Mouse (Mus musculus) embryonic facial prominence, embryonic 11.5 days (tissue): ENCODE results near the gene Sh3rf3. TPM values are rescaled to one million over a fixed set of nuclear protein-coding genes. Genes with fewer than 3 reads are reported as not detected.

Experiments
- ATAC-seq: fragments of 200-750 bp; cut with Nextera tagmentation; replicated peaks from 2 replicates; pipeline ENCODE4 v1.8.0; 2017; ENCODE audit warnings: low read depth; ENCODE audit not compliant: insufficient number of reproducible peaks, low FRiP score, low TSS enrichment
- DNase-seq: peaks from one replicate; pipeline ENCODE4 v3.0.0-alpha.2; 2015; ENCODE audit warnings: low spot score
- H3K27ac ChIP-seq: fragments of 300-500 bp; sonication (generic); replicated peaks from 2 replicates; pipeline ENCODE4 v1.5.1; 2014; ENCODE audit warnings: mild to moderate bottlenecking, low read depth, low read length, control low read depth
- H3K27me3 ChIP-seq: fragments of 300-500 bp; sonication (generic); 2 replicates; pipeline ENCODE4 v1.6.1; 2014; ENCODE audit warnings: mild to moderate bottlenecking, low read length, moderate library complexity, mixed read lengths; ENCODE audit not compliant: control insufficient read depth, insufficient read depth
- H3K36me3 ChIP-seq: fragments of 300-500 bp; sonication (generic); replicated peaks from 2 replicates; pipeline ENCODE4 v1.6.1; 2014; ENCODE audit warnings: low read depth, mild to moderate bottlenecking, low read length, moderate library complexity, mixed read lengths; ENCODE audit not compliant: control insufficient read depth, insufficient read depth
- H3K4me1 ChIP-seq: fragments of 300-500 bp; sonication (generic); 2 replicates; pipeline ENCODE4 v1.6.1; 2014; ENCODE audit warnings: low read length, mixed read lengths; ENCODE audit not compliant: control insufficient read depth, insufficient read depth
- H3K4me2 ChIP-seq: fragments of 300-500 bp; sonication (generic); 2 replicates; pipeline ENCODE4 v1.6.1; 2014; ENCODE audit warnings: low read depth, mild to moderate bottlenecking, control low read depth, low read length, moderate library complexity
- H3K4me3 ChIP-seq: fragments of 300-500 bp; sonication (generic); 2 replicates; pipeline ENCODE4 v1.5.1; 2014; ENCODE audit warnings: low read depth, low read length, control low read depth
- H3K9ac ChIP-seq: fragments of 300-500 bp; sonication (generic); replicated peaks from 2 replicates; pipeline ENCODE4 v1.6.1; 2014; ENCODE audit warnings: mild to moderate bottlenecking, control low read depth, low read length
- H3K9me3 ChIP-seq: fragments of 300-500 bp; sonication (generic); replicated peaks from 2 replicates; pipeline ENCODE4 v1.6.1; 2016; ENCODE audit warnings: mild to moderate bottlenecking, low read length, inconsistent platforms, mixed read lengths; ENCODE audit not compliant: control insufficient read depth
- WGBS: fragments of 180-500 bp; shearing (Covaris S2); extraction: QIAGEN DNeasy Blood & Tissue Kit; methylation state at CpG from one replicate; pipeline ENCODE4 v1.1.7; 2014; 5-methylcytosine and 5-hydroxymethylcytosine counted together
- polyA plus RNA-seq: library from polyadenylated mRNA; unstranded; fragments of >200 nt; fragmentation: Nextera tagmentation; extraction: Ambion mirVana; gene quantifications from 2 replicates; pipeline ENCODE4 v1.2.1, GENCODE M21; 2014

The Sh3rf3 gene
- polyA plus RNA-seq, 1 experiment from 2014 or later, result 0.98 TPM

GRCm38 (mm10) chr10:58982546-58983154 lies 169.5 kb downstream of the Sh3rf3 start:
- no peak overlapping the region for H3K4me3 ChIP-seq
- no peak overlapping the region for H3K4me2 ChIP-seq
- DNase-seq (peak; percentile 3), ATAC-seq (no peak)
- WGBS, result 68% methylated on average over 5 of the region's 5 CpGs
- no peaks in the 10 kb centered on the region for H3K4me1 ChIP-seq
- no peaks in the 10 kb centered on the region for H3K36me3 ChIP-seq
- no peak overlapping the region for H3K27ac ChIP-seq
- no peaks in the 10 kb centered on the region for H3K27me3 ChIP-seq
- H3K9me3 ChIP-seq, result no peaks in the 10 kb centered on the region
- no peak overlapping the region for H3K9ac ChIP-seq

GRCm38 (mm10) chr10:58991611-58992010 lies 178.5 kb downstream of the Sh3rf3 start:
- Histone ChIP-seq H3K27me3 (no peaks in the 10 kb centered on the region), H3K27ac (no peak overlapping the region), H3K4me2 (no peak overlapping the region), H3K4me1 (no peaks in the 10 kb centered on the region), H3K4me3 (no peak overlapping the region), H3K9ac (no peak overlapping the region), H3K9me3 (no peaks in the 10 kb centered on the region), H3K36me3 (no peaks in the 10 kb centered on the region)
- no peak for ATAC-seq
- WGBS, result 80% methylated on average over 3 of the region's 3 CpGs
- DNase-seq, result no peak

GRCm38 (mm10) chr10:58994726-58995125 lies 181.6 kb downstream of the Sh3rf3 start:
- no peak for DNase-seq
- no peak for ATAC-seq
- H3K4me1 ChIP-seq, result no peaks in the 10 kb centered on the region
- no peak overlapping the region for H3K4me3 ChIP-seq
- H3K9ac ChIP-seq, result no peak overlapping the region
- no peak overlapping the region for H3K27ac ChIP-seq
- H3K27me3 ChIP-seq, result no peaks in the 10 kb centered on the region
- 83% methylated on average over 2 of the region's 2 CpGs for WGBS
- H3K9me3 ChIP-seq, result no peaks in the 10 kb centered on the region
- H3K36me3 ChIP-seq, result no peaks in the 10 kb centered on the region
- H3K4me2 ChIP-seq, result no peak overlapping the region

GRCm38 (mm10) chr10:58995132-58995531 lies 182.0 kb downstream of the Sh3rf3 start:
- Histone ChIP-seq H3K9me3 (no peaks in the 10 kb centered on the region), H3K4me2 (no peak overlapping the region), H3K27ac (no peak overlapping the region), H3K4me1 (no peaks in the 10 kb centered on the region), H3K36me3 (no peaks in the 10 kb centered on the region), H3K27me3 (no peaks in the 10 kb centered on the region), H3K9ac (no peak overlapping the region), H3K4me3 (no peak overlapping the region)
- ATAC-seq, result no peak
- 75% methylated on average over 3 of the region's 3 CpGs for WGBS
- peak; percentile 5 for DNase-seq

- no peaks in the 10 kb centered on the region for H3K27me3 ChIP-seq
- DNase-seq (no peak), ATAC-seq (no peak)
- WGBS, result 92% methylated on average over 9 of the region's 9 CpGs
- H3K4me2 ChIP-seq, result no peak overlapping the region
- H3K9ac ChIP-seq, result no peak overlapping the region
- H3K9me3 ChIP-seq, result no peaks in the 10 kb centered on the region
- H3K4me1 ChIP-seq, result no peaks in the 10 kb centered on the region
- no peak overlapping the region for H3K4me3 ChIP-seq
- no peak overlapping the region for H3K27ac ChIP-seq
- no peaks in the 10 kb centered on the region for H3K36me3 ChIP-seq
Measured at GRCm38 (mm10) chr10:59002361-59002760, 189.2 kb downstream of the Sh3rf3 start.

- WGBS, result 94% methylated on average over 7 of the region's 7 CpGs
Measured at GRCm38 (mm10) chr10:59011415-59011814, 198.3 kb downstream of the Sh3rf3 start.

GRCm38 (mm10) chr10:59013618-59014017 lies 200.5 kb downstream of the Sh3rf3 start:
- Histone ChIP-seq H3K4me2 (no peak overlapping the region), H3K9me3 (no peaks in the 10 kb centered on the region), H3K4me1 (no peaks in the 10 kb centered on the region), H3K9ac (no peak overlapping the region), H3K27me3 (no peaks in the 10 kb centered on the region), H3K36me3 (no peaks in the 10 kb centered on the region), H3K4me3 (no peak overlapping the region), H3K27ac (no peak overlapping the region)
- no peak for DNase-seq
- WGBS, result 85% methylated on average over 9 of the region's 9 CpGs
- no peak for ATAC-seq

More at GRCm38 (mm10) chr10:59011415-59011814, 198.3 kb downstream of the Sh3rf3 start:
- no peaks in the 10 kb centered on the region for H3K9me3 ChIP-seq
- no peak overlapping the region for H3K4me3 ChIP-seq
- H3K4me2 ChIP-seq, result no peak overlapping the region
- H3K27ac ChIP-seq, result no peak overlapping the region
- DNase-seq (no peak), ATAC-seq (no peak)
- no peaks in the 10 kb centered on the region for H3K36me3 ChIP-seq
- no peak overlapping the region for H3K9ac ChIP-seq
- no peaks in the 10 kb centered on the region for H3K4me1 ChIP-seq
- no peaks in the 10 kb centered on the region for H3K27me3 ChIP-seq

- H3K4me1 ChIP-seq, result no peaks in the 10 kb centered on the region
- no peaks in the 10 kb centered on the region for H3K9me3 ChIP-seq
- no peak overlapping the region for H3K27ac ChIP-seq
- H3K4me3 ChIP-seq, result no peak overlapping the region
- WGBS, result 61% methylated on average over 3 of the region's 3 CpGs
- H3K27me3 ChIP-seq, result no peaks in the 10 kb centered on the region
- H3K9ac ChIP-seq, result no peak overlapping the region
- no peak for ATAC-seq
- no peak for DNase-seq
- no peak overlapping the region for H3K4me2 ChIP-seq
- H3K36me3 ChIP-seq, result no peaks in the 10 kb centered on the region
Measured at GRCm38 (mm10) chr10:59019302-59019973, 206.3 kb downstream of the Sh3rf3 start.
